Mouse (Mus musculus) ES-Bruce4 (cell line): ENCODE data around the gene Myef2.

ENCODE experiments used
- CTCF ChIP-seq: IDR thresholded peaks from one replicate; pipeline ENCODE4 v1.8.1; 2011; ENCODE audit warnings: low read depth, low read length
- EP300 ChIP-seq: IDR thresholded peaks from 2 replicates; pipeline ENCODE4 v1.6.1; 2011; ENCODE audit warnings: low read depth, low read length; ENCODE audit not compliant: insufficient read depth
- POLR2A ChIP-seq: IDR thresholded peaks from one replicate; pipeline ENCODE4 v1.8.1; 2011; ENCODE audit warnings: low read length; ENCODE audit not compliant: insufficient read depth

GRCm38 (mm10) chr2:125125824-125126223 is 2.4 kb upstream of the Myef2 start:
- TF ChIP-seq CTCF = no peak
- no peak for TF ChIP-seq EP300
- no peak for TF ChIP-seq POLR2A
